Mouse (Mus musculus) C3H10T1/2 (cell line): ENCODE data around the gene Abhd17b. TPM values are rescaled to one million over a fixed set of nuclear protein-coding genes. Genes with fewer than 3 reads are reported as not detected.

ENCODE experiments used
- polyA plus RNA-seq, 2 experiments: library from polyadenylated mRNA; unstranded; fragments of >200 nt; fragmentation: generic; extraction: Trizol; gene quantifications; one replicate each; pipeline ENCODE4 v1.2.1; 2012; ENCODE audit warnings: missing spikeins in 2 of 2

Gene Abhd17b
- 1 to 10 TPM in 1 of 2 experiments, under 1 TPM in 1; 0.76 to 4.2 TPM for polyA plus RNA-seq

DNA sequence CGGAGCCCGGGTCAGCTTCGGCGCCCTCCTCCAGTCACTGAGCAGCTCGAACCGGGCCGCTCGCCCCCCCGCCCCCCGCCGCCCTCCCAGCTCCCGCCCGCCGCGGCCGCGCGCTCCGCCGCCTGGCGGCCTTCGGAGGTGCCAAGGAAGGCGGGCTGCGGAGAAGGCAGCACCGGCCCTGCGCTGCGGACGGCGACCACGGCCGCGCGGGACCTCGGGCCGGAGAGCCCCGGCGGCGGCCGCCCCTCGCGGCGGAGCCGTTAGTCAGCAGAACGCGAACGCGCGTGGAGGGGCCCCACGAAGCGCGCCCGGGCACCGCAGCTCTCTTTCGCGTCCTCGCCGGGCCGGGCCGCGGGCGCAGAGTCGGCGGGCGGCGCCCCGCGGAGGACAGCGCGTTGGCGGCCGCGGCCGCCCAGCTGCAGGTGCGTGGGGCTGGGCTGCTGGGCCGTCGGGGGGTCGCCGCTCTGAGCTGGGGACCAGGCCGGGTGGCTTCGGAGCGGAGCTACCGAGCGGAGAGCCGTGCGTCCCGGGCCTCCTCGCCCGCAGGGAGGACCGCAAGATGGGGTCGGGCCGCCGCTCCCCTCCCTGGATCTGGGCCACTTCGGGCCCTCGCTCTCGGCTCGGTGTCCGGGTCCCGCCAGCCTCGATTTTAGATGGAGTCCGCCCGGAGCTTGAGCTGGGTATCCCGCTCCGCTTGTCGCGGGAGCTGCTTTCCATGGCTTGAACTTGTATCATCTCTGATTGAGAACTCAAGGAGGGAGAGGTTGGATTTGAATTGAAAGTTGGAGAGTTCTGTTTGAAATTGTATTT, at the start of gene Abhd17b:
Gene Abhd17b (plus strand): TSS at position 14 of the 810 bp plus-strand sequence.

DNA sequence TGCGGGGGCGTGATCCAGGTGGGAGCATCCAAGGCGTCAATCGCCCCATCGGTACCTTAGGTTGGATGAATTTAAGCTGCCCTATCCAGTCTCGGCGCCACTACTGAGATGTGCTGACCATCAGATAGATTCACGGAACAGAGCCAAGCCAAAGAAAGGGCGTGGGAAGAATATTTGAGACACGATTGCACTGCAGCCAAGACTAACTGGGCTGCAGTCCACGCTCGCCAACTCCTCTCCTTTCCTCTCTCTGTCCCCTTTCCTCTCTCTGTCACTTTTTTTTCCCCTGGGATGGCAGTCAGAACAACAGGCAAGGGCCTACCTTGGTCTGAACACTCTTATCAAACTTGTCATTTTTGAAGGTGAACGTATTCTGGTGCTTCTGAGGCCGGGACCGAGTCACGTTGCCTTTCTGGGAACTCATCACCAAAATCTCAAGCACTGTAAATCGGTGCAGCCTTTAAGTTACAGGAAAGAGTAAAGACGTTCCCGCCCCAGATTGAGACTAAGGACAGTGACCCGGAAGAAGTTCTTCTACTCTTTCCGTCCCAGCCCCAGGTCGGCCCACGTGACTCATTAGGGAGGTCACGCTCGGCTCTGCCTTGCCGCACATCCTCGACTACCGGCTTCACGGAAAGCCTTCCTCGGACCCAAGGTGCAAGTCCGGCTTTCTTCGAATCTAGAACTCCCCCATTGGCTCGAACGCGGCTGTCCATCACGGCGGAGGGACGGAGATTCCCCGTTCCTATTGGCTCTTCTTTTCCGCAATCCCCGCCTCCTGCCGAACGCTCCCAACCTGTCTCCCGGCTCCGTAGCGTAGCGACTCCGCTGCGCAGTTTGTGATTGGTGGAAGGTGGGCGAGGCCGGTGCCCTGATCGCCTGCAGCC, 457 bp upstream of the Abhd17b start, which contains the start of gene 1110059E24Rik:
Gene 1110059E24Rik (minus strand): TSS at position 692 of the 887 bp plus-strand sequence.

Other genes starting within 250 kb of the Abhd17b start
- gene Gda, start 179.7 kb upstream of the Abhd17b start, polyA plus RNA-seq = under 1 TPM in 1 of 2 experiments, not detected in 1; 0.02 TPM
- 10 to 100 TPM in 1 of 2 experiments, 1 to 10 TPM in 1; 1.3 to 14.8 TPM for gene 1110059E24Rik, start 209 bp upstream of the Abhd17b start, polyA plus RNA-seq
- 10 to 100 TPM in 1 of 2 experiments, under 1 TPM in 1; 0.64 to 12.5 TPM for gene Cemip2, start 125.2 kb downstream of the Abhd17b start, polyA plus RNA-seq